Mouse (Mus musculus): ENCODE measurements at regions not wholly inside any gene's neighbourhood (a gene's known extent, or its start where the extent isn't known, plus 50 kb on each side); places are given as distances from the start of the nearest gene placed in this dataset.

GRCm38 (mm10) chr2:138034123-138034736 is 222.1 kb upstream of the Btbd3 start:
- TF ChIP-seq ZNF384 (IDR thresholded peaks at IDR 0.05; ENCODE audit: low read depth, low read length) (no peak), ZC3H11A (IDR thresholded peaks at IDR 0.05; ENCODE audit: borderline replicate concordance, low read depth, low read length) (no peak), HCFC1 (IDR thresholded peaks at IDR 0.05; ENCODE audit: borderline replicate concordance, insufficient read depth, low read length) (no peak), CHD2 (IDR thresholded peaks at IDR 0.05; ENCODE audit: low read depth, low read length) (no peak)

Data from ES-E14 (cell line).